Mouse (Mus musculus): ENCODE results near the gene Unc13a. TPM values are rescaled to one million over a fixed set of nuclear protein-coding genes. Genes with fewer than 3 reads are reported as not detected.
"Not testable (repeated sequence)": the region's sequence is repeated elsewhere in the genome, so short reads cannot be mapped to it uniquely, and the experiment has no call there.

The Unc13a gene
- polyA plus RNA-seq, 1 experiment from 2014 or later = 9.1 TPM

GRCm38 (mm10) chr8:71709800-71710446, 38.4 kb upstream of the Unc13a start:
- 0 out of 2 replicates have a peak, but pooled peaks cover 2% of the 10 kb centered on the region for H3K4me1 ChIP-seq (replicated peaks; ENCODE audit: control insufficient read depth, insufficient read depth, low read length)
- 19% methylated on average over 25 of the region's 25 CpGs for WGBS
- H3K36me3 ChIP-seq (ENCODE audit: control insufficient read depth, insufficient read depth, low read length) = no peaks in the 10 kb centered on the region
- H3K4me2 ChIP-seq (replicated peaks; ENCODE audit: low read depth, low read length) = 0 out of 2 replicates have a peak overlapping the region, but pooled peaks have one; percentile 5
- no peaks in the 10 kb centered on the region for H3K9me3 ChIP-seq (ENCODE audit: control insufficient read depth, low read length)
- peak; percentile 80 for ATAC-seq (ENCODE audit: low FRiP score)
- peak; percentile 92 for DNase-seq (ENCODE audit: low spot score)
- H3K9ac ChIP-seq (ENCODE audit: low read depth, low read length) = no peak overlapping the region
- no peak overlapping the region for H3K4me3 ChIP-seq (ENCODE audit: low read depth, low read length)
- no peak overlapping the region for H3K27ac ChIP-seq (ENCODE audit: low read depth, low read length)
- H3K27me3 ChIP-seq (ENCODE audit: control insufficient read depth, insufficient read depth, low read length) = peaks cover 16% of the 10 kb centered on the region

DNA sequence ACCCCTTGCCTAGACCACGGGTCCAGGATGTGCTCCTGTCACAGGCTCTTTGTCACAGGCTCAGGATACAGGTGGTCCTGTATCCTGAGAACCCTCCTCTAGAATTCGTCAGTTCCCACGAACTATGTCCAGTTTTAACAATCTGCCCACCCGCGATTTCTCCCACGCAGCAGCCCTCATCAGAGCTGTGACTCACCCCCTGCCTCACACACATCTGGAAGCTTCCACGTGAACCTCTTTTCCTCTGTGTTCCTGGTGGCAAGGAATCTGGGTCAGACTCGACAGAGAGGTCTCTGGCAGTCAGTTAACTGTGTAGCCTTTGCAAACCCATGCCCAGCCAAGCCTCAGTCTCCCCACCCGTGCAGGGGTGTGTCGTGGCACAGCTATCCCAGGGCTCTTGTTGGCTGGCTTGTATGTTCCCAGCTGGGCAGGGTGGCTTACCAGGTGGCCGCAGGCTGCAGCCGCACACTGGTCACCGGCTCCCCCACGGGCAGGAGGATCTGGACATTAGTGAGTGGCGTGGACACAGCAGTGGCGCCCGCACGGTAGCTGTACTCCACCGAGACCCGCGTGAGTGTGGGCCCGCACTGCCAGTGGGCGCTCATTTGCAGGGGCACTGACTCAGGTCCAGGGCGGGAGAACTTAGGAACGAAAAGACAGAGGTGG, 37.7 kb upstream of the Unc13a start:
- 0 out of 2 replicates have a peak overlapping the region, but pooled peaks have one; percentile 5 for H3K4me2 ChIP-seq (replicated peaks; ENCODE audit: low read depth, low read length)
- peak; percentile 70 for ATAC-seq (ENCODE audit: low FRiP score)
- no peaks in the 10 kb centered on the region for H3K36me3 ChIP-seq (ENCODE audit: control insufficient read depth, insufficient read depth, low read length)
- H3K4me1 ChIP-seq (replicated peaks; ENCODE audit: control insufficient read depth, insufficient read depth, low read length) = 0 out of 2 replicates have a peak, but pooled peaks cover 2% of the 10 kb centered on the region
- 41% methylated on average over 25 of the region's 25 CpGs for WGBS
- H3K9ac ChIP-seq (ENCODE audit: low read depth, low read length) = no peak overlapping the region
- no peak overlapping the region for H3K4me3 ChIP-seq (ENCODE audit: low read depth, low read length)
- DNase-seq (ENCODE audit: low spot score) = no peak
- H3K27ac ChIP-seq (ENCODE audit: low read depth, low read length) = no peak overlapping the region
- H3K27me3 ChIP-seq (ENCODE audit: control insufficient read depth, insufficient read depth, low read length) = peaks cover 16% of the 10 kb centered on the region
- H3K9me3 ChIP-seq (ENCODE audit: control insufficient read depth, low read length) = no peaks in the 10 kb centered on the region

- Histone ChIP-seq H3K4me2 (replicated peaks; ENCODE audit: low read depth, low read length) (no peak overlapping the region), H3K9ac (ENCODE audit: low read depth, low read length) (no peak overlapping the region), H3K4me1 (replicated peaks; ENCODE audit: control insufficient read depth, insufficient read depth, low read length) (0 out of 2 replicates have a peak, but pooled peaks cover 2% of the 10 kb centered on the region), H3K27me3 (ENCODE audit: control insufficient read depth, insufficient read depth, low read length) (peaks cover 18% of the 10 kb centered on the region), H3K9me3 (ENCODE audit: control insufficient read depth, low read length) (no peaks in the 10 kb centered on the region), H3K4me3 (ENCODE audit: low read depth, low read length) (no peak overlapping the region), H3K36me3 (ENCODE audit: control insufficient read depth, insufficient read depth, low read length) (no peaks in the 10 kb centered on the region), H3K27ac (ENCODE audit: low read depth, low read length) (no peak overlapping the region)
- WGBS = 40% methylated on average over 8 of the region's 8 CpGs
- ATAC-seq (ENCODE audit: low FRiP score) = no peak
- DNase-seq (ENCODE audit: low spot score) = peak; percentile 78
Measured at GRCm38 (mm10) chr8:71707874-71708273, 36.3 kb upstream of the Unc13a start.

DNA sequence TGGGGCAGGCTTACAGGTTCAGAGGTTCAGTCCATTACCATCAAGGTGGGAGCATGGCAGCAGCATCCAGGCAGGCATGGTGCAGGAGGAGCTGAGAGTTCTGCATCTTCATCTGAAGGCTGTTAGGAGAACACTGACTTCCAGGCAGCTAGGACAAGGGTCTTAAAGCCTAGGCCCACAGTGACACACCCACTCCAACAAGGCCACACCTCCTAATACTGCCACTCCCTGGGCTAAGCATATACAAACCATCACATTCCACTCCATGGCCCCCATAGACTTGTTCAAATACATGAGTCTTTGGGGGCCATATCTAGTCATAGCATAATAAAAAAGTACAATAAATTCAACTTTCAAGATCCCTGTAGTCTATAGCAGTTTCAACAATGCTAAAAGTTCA, 31.8 kb upstream of the Unc13a start:
- not testable (repeated sequence) for H3K4me3 ChIP-seq (ENCODE audit: low read depth, low read length); H3K36me3 ChIP-seq (ENCODE audit: control insufficient read depth, insufficient read depth, low read length); H3K27ac ChIP-seq (ENCODE audit: low read depth, low read length); H3K4me2 ChIP-seq (replicated peaks; ENCODE audit: low read depth, low read length); H3K9me3 ChIP-seq (ENCODE audit: control insufficient read depth, low read length); H3K4me1 ChIP-seq (replicated peaks; ENCODE audit: control insufficient read depth, insufficient read depth, low read length); H3K9ac ChIP-seq (ENCODE audit: low read depth, low read length); DNase-seq (ENCODE audit: low spot score); ATAC-seq (ENCODE audit: low FRiP score)
- peaks cover 44% of the 10 kb centered on the region for H3K27me3 ChIP-seq (ENCODE audit: control insufficient read depth, insufficient read depth, low read length)

GRCm38 (mm10) chr8:71702923-71703322, 31.4 kb upstream of the Unc13a start:
- Histone ChIP-seq H3K4me3 (ENCODE audit: low read depth, low read length) (no peak overlapping the region), H3K27me3 (ENCODE audit: control insufficient read depth, insufficient read depth, low read length) (peaks cover 43% of the 10 kb centered on the region), H3K9me3 (ENCODE audit: control insufficient read depth, low read length) (no peaks in the 10 kb centered on the region), H3K9ac (ENCODE audit: low read depth, low read length) (no peak overlapping the region), H3K27ac (ENCODE audit: low read depth, low read length) (no peak overlapping the region), H3K4me2 (replicated peaks; ENCODE audit: low read depth, low read length) (no peak overlapping the region), H3K36me3 (ENCODE audit: control insufficient read depth, insufficient read depth, low read length) (no peaks in the 10 kb centered on the region), H3K4me1 (replicated peaks; ENCODE audit: control insufficient read depth, insufficient read depth, low read length) (no peaks in the 10 kb centered on the region)
- no peak for ATAC-seq (ENCODE audit: low FRiP score)
- no peak for DNase-seq (ENCODE audit: low spot score)
- WGBS = 80% methylated on average over 3 of the region's 3 CpGs

GRCm38 (mm10) chr8:71702087-71702432, 30.5 kb upstream of the Unc13a start:
- peaks cover 42% of the 10 kb centered on the region for H3K27me3 ChIP-seq (ENCODE audit: control insufficient read depth, insufficient read depth, low read length)
- WGBS = 34% methylated on average over 4 of the region's 4 CpGs

GRCm38 (mm10) chr8:71701414-71702086, 30.0 kb upstream of the Unc13a start, which contains the start of gene B3gnt3:
Gene B3gnt3, minus strand, starts transcription at chr8:71701789.
- H3K9me3 ChIP-seq (ENCODE audit: control insufficient read depth, low read length) = no peaks in the 10 kb centered on the region
- 18% methylated on average over 25 of the region's 34 CpGs for WGBS
- DNase-seq (ENCODE audit: low spot score) (peak; percentile 12), ATAC-seq (ENCODE audit: low FRiP score) (no peak)
- H3K36me3 ChIP-seq (ENCODE audit: control insufficient read depth, insufficient read depth, low read length) = no peaks in the 10 kb centered on the region
- no peaks in the 10 kb centered on the region for H3K4me1 ChIP-seq (replicated peaks; ENCODE audit: control insufficient read depth, insufficient read depth, low read length)
- no peak within 1 kb of the TSS for H3K27ac ChIP-seq (ENCODE audit: low read depth, low read length)
- peaks cover 46% of the 10 kb centered on the region for H3K27me3 ChIP-seq (ENCODE audit: control insufficient read depth, insufficient read depth, low read length)
- no peak within 1 kb of the TSS for H3K4me2 ChIP-seq (replicated peaks; ENCODE audit: low read depth, low read length)
- no peak within 1 kb of the TSS for H3K9ac ChIP-seq (ENCODE audit: low read depth, low read length)
- H3K4me3 ChIP-seq (ENCODE audit: low read depth, low read length) = no peak within 1 kb of the TSS

More at GRCm38 (mm10) chr8:71702087-71702432, 30.5 kb upstream of the Unc13a start:
- DNase-seq (ENCODE audit: low spot score) (peak; percentile 3), ATAC-seq (ENCODE audit: low FRiP score) (no peak)
- Histone ChIP-seq H3K27ac (ENCODE audit: low read depth, low read length) (no peak overlapping the region), H3K4me1 (replicated peaks; ENCODE audit: control insufficient read depth, insufficient read depth, low read length) (no peaks in the 10 kb centered on the region), H3K36me3 (ENCODE audit: control insufficient read depth, insufficient read depth, low read length) (no peaks in the 10 kb centered on the region), H3K4me3 (ENCODE audit: low read depth, low read length) (no peak overlapping the region), H3K9me3 (ENCODE audit: control insufficient read depth, low read length) (no peaks in the 10 kb centered on the region), H3K9ac (ENCODE audit: low read depth, low read length) (no peak overlapping the region), H3K4me2 (replicated peaks; ENCODE audit: low read depth, low read length) (no peak overlapping the region)

- 0 out of 2 replicates have a peak, but pooled peaks have one; percentile 40 for ATAC-seq (ENCODE audit: low FRiP score)
- WGBS = 10% methylated on average over 29 of the region's 29 CpGs
- no peak overlapping the region for H3K4me2 ChIP-seq (replicated peaks; ENCODE audit: low read depth, low read length)
Measured at GRCm38 (mm10) chr8:71700493-71701269, 29.1 kb upstream of the Unc13a start.

More at GRCm38 (mm10) chr8:71700493-71701269, 29.1 kb upstream of the Unc13a start:
- Histone ChIP-seq H3K4me3 (ENCODE audit: low read depth, low read length) (no peak overlapping the region), H3K4me1 (replicated peaks; ENCODE audit: control insufficient read depth, insufficient read depth, low read length) (no peaks in the 10 kb centered on the region), H3K36me3 (ENCODE audit: control insufficient read depth, insufficient read depth, low read length) (no peaks in the 10 kb centered on the region), H3K9me3 (ENCODE audit: control insufficient read depth, low read length) (no peaks in the 10 kb centered on the region), H3K27me3 (ENCODE audit: control insufficient read depth, insufficient read depth, low read length) (peaks cover 47% of the 10 kb centered on the region), H3K27ac (ENCODE audit: low read depth, low read length) (no peak overlapping the region), H3K9ac (ENCODE audit: low read depth, low read length) (no peak overlapping the region)
- DNase-seq (ENCODE audit: low spot score) = peak; percentile 25
